Mouse (Mus musculus): ENCODE measurements around the gene Dhh. TPM values are rescaled to one million over a fixed set of nuclear protein-coding genes. Genes with fewer than 3 reads are reported as not detected.

Dhh gene
- total and polyA plus RNA-seq, 3 experiments: not detected

DNA sequence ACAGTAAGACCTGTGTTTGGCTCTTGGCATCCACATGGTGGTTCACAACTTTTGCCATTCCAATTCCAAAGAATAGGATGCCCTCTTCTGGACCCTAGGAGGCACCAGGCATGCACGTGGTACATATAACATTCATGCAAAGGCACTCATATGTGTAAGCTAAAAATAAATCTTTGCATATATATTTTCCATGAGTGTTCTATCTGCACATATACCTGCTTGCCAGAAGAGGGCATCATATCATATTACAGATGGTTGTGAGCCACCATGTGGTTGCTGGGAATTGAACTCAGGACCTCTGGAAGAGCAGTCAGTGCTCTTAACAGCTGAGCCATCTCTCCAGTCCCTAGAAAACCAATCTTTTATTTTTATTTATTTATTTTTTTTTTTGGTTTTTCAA lies 3.2 kb upstream of the Dhh start:
- H3K4me2 ChIP-seq (ENCODE audit: insufficient read depth, low read depth, poor library complexity, severe bottlenecking): no peak overlapping the region
- H3K9ac ChIP-seq (ENCODE audit: insufficient read depth, low read depth): no peak overlapping the region
- peaks cover 9 to 38% of the 10 kb centered on the region in 2 experiments for H3K36me3 ChIP-seq (replicated peaks in 1 of 2; ENCODE audit: control insufficient read depth in 1 of 2, insufficient read depth in 1 of 2, low read length in 1 of 2)
- TF ChIP-seq ZKSCAN1 (IDR thresholded peaks at IDR 0.05; ENCODE audit: borderline replicate concordance, low read depth, low read length): no peak
- TF ChIP-seq CTCF (conservative IDR thresholded peaks at IDR 0.05 in 1 of 2, IDR thresholded peaks at IDR 0.05 in 1 of 2; ENCODE audit: low read depth in 2 of 2, low read length in 2 of 2): peak in 1 of 2 experiments; percentile 44; a peak in 2 of 4 replicates
- TF ChIP-seq MYC (IDR thresholded peaks at IDR 0.05; ENCODE audit: low read depth, low read length): 0 out of 2 replicates have a peak, but pooled peaks have one; percentile 25
- TF ChIP-seq MEF2A (IDR thresholded peaks at IDR 0.05; ENCODE audit: borderline replicate concordance, low read depth, low read length): peak; percentile 55
- no peak; the same call in 1 of the 2 replicates for TF ChIP-seq RAD21 (IDR thresholded peaks at IDR 0.05; ENCODE audit: low read depth, low read length)
- H3K9me3 ChIP-seq (replicated peaks; ENCODE audit: low read length): no peaks in the 10 kb centered on the region
- DNase-seq (ENCODE audit: extremely low read depth): no peak
- H3K4me1 ChIP-seq (ENCODE audit: control insufficient read depth in 1 of 2, insufficient read depth in 2 of 2): peaks cover 3 to 6% of the 10 kb centered on the region in 2 experiments; a peak in 1 of 4 replicates
- H3K79me2 ChIP-seq (replicated peaks; ENCODE audit: control insufficient read depth, extremely low read depth, insufficient read depth, poor library complexity, severe bottlenecking): no peaks in the 10 kb centered on the region
- peaks cover 3% of the 10 kb centered on the region for H3K27me3 ChIP-seq (replicated peaks)
- dilution Hi-C loops (cut with MboI; ENCODE audit: extremely low pct_ligation_motif_present, extremely low pct_unique_long_range_greater_than_20kb, low sequenced_read_pairs): no loop called here
- in situ Hi-C loops (cut with MboI; ENCODE audit: low pct_ligation_motif_present, low pct_unique_long_range_greater_than_20kb, low sequenced_read_pairs): no loop called here
- H3K4me3 ChIP-seq (replicated peaks in 1 of 3; ENCODE audit: low read depth in 2 of 3, low read length in 2 of 3, poor library complexity in 1 of 3): no peak overlapping the region
- H3K27ac ChIP-seq (ENCODE audit: insufficient read depth, low read depth): no peak overlapping the region

DNA sequence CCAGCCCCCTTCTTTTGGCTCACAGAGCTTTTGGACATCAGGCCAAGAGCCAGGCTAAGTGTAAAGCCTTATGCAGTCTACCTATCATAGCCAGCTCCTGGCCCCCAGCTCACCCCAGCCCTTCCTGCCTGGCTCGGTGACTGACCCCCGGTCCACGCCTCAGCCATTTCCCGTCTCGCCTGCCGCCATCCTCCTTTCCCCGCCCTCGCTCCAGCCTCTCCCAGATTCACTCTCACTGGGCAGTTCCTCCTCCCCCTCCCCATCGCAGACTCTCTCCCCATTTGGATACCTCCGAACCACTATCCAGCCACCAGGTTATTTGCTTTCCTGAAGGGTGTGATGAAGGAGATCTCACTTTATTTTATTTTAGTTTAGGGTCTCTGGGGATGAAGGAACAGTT lies 845 bp downstream of the Dhh start:
- TF ChIP-seq ZMIZ1 (IDR thresholded peaks at IDR 0.05; ENCODE audit: low read depth, low read length) (no peak), ZNF384 (IDR thresholded peaks at IDR 0.05; ENCODE audit: low read depth, low read length) (no peak), SIN3A (IDR thresholded peaks at IDR 0.05; ENCODE audit: low read length) (no peak), ZC3H11A (IDR thresholded peaks at IDR 0.05; ENCODE audit: low read depth, low read length) (no peak), TBP (conservative IDR thresholded peaks at IDR 0.05; ENCODE audit: low read depth, low read length) (no peak), ELF1 (IDR thresholded peaks at IDR 0.05; ENCODE audit: low read depth, low read length) (no peak), GABPA (IDR thresholded peaks at IDR 0.05; ENCODE audit: insufficient replicate concordance, low read depth, low read length) (no peak), MAX (IDR thresholded peaks at IDR 0.05; ENCODE audit: low read length) (no peak), HCFC1 (IDR thresholded peaks at IDR 0.05; ENCODE audit: low read depth, low read length) (no peak), USF1 (IDR thresholded peaks at IDR 0.05; ENCODE audit: low read depth, low read length) (no peak), JUN (IDR thresholded peaks at IDR 0.05; ENCODE audit: insufficient read depth, low read depth, low read length) (no peak), E2F4 (IDR thresholded peaks at IDR 0.05; ENCODE audit: insufficient replicate concordance, low read depth, low read length) (no peak), TCF12 (IDR thresholded peaks at IDR 0.05; ENCODE audit: low read depth, low read length) (no peak), MXI1 (IDR thresholded peaks at IDR 0.05; ENCODE audit: low read depth, low read length) (no peak), ZKSCAN1 (IDR thresholded peaks at IDR 0.05; ENCODE audit: borderline replicate concordance, low read depth, low read length) (no peak)
- H3K9ac ChIP-seq (ENCODE audit: insufficient read depth, low read depth): no peak overlapping the region
- no peak overlapping the region for H3K4me2 ChIP-seq (ENCODE audit: insufficient read depth, low read depth, poor library complexity, severe bottlenecking)
- peaks cover 6 to 8% of the 10 kb centered on the region in 2 experiments; a peak in 3 of 4 replicates for H3K4me1 ChIP-seq (ENCODE audit: control insufficient read depth in 1 of 2, insufficient read depth in 2 of 2)
- H3K9me3 ChIP-seq (replicated peaks; ENCODE audit: low read length): peaks cover 6% of the 10 kb centered on the region
- peaks cover 0 to 1% of the 10 kb centered on the region in 2 experiments for H3K36me3 ChIP-seq (replicated peaks in 1 of 2; ENCODE audit: control insufficient read depth in 1 of 2, insufficient read depth in 1 of 2, low read length in 1 of 2)
- in situ Hi-C loops (cut with MboI; ENCODE audit: low pct_ligation_motif_present, low pct_unique_long_range_greater_than_20kb, low sequenced_read_pairs): no loop called here
- no peak overlapping the region for H3K4me3 ChIP-seq (replicated peaks in 1 of 3; ENCODE audit: low read depth in 2 of 3, low read length in 2 of 3, poor library complexity in 1 of 3)
- no peak overlapping the region for H3K27ac ChIP-seq (ENCODE audit: insufficient read depth, low read depth)
- no peak for DNase-seq (ENCODE audit: extremely low read depth)
- peaks cover 3% of the 10 kb centered on the region for H3K27me3 ChIP-seq (replicated peaks)
- dilution Hi-C loops (cut with MboI; ENCODE audit: extremely low pct_ligation_motif_present, extremely low pct_unique_long_range_greater_than_20kb, low sequenced_read_pairs): no loop called here
- H3K79me2 ChIP-seq (replicated peaks; ENCODE audit: control insufficient read depth, extremely low read depth, insufficient read depth, poor library complexity, severe bottlenecking): no peaks in the 10 kb centered on the region

Measured in CH12.LX (cell line).